Mouse (Mus musculus): ENCODE data around the gene Ltbp1.
"Not testable (repeated sequence)": the region's sequence is repeated elsewhere in the genome, so short reads cannot be mapped to it uniquely, and the experiment has no call there.

The Ltbp1 gene

DNA sequence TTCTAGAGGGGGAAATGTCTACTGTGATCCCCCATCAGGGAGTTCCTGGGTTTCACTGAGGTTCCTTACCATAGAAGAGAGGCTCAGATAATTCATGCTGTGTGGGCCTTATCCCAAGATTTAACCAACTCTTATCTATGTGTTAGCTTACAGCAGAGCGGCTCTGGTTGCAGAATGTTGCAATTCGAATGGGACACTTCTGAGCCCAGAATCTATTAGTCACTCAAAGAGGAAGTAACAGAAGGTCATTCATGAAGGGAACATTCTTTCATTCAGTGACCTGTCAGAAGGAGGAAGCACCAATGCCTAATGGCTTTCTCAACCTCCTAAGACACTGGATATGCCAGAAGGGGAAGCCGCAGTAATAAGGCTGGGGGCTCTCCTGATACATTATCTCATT, 114.1 kb downstream of the Ltbp1 start:
- no peak for DNase-seq

- DNase-seq, result peak in 1 of 2 experiments; percentile 22
Observed at GRCm38 (mm10) chr17:75120071-75120470, 114.7 kb downstream of the Ltbp1 start.

- DNase-seq, result no peak
Observed at GRCm38 (mm10) chr17:75122584-75123282, 117.4 kb downstream of the Ltbp1 start.

DNA sequence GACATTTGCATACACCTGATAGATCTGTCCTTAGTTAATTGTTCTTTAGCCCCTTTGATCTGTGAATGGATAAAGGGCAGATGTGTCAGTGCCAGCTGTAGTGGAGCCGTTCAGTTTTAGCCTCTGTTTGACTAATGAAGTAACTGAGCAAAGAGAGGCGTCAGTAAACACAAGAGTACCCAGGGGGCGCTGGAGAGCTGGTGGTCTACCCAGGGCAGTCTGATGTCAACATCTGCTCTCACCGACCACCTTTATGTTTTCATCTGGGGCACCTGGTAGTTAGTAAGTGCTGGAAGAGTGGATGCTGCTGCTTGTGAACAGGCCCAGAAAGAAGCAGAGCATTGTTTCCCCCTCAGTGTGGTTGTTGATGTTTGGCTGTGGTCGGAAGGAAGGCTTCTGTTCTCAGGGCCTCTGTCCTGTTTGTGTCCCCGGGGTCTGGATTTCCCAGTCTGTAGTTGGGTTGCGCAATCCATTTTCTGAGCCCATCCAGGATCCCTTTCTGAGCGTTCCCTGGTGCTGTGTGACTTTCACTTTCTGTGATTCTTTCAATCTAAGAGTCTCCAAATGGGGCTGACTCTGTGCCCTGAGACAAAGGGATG, 123.1 kb downstream of the Ltbp1 start:
- peak; percentile 8 to 13 for DNase-seq

DNA sequence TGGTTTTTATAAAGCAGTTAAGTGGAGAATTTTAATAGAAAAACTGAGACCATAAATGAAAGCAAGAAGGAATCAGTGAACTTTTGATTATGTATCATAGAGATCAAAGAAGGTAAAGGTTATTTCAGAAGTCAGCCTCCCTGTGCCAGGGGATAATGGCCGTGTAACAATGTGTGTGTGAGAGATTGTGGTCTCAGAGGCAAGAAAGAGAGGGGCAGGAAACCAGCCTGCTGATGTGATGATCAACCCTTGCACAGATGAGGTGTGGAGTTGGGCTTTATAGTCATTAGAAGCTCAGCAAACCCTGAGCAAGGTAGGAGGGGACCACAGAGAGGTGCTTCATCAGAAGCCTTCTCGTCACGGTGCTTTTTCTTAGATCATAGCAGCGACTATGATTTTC, 128.6 kb downstream of the Ltbp1 start:
- no peak for DNase-seq

GRCm38 (mm10) chr17:75139731-75140130, 134.4 kb downstream of the Ltbp1 start:
- DNase-seq, result no peak

DNA sequence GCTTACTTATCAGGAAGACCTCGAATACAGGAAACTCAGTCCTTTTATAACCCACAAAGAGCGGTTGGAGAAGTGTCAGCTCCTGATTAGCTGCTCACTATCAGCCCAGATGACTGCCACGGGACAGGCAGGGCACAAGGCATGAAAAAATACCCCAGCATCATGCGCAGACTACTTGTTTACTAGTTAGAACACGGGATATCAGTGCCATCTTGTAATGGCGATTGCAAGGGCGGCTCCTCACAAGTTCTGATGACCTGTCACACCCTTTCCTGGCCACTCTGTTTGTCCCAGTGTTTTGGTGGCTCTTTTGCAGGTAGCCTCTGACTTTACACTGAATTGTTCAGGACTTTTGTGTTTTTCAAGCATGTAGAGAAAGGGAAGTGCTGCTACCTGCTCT, 137.5 kb downstream of the Ltbp1 start:
- DNase-seq, result not testable (repeated sequence)

- no peak for DNase-seq
Observed at GRCm38 (mm10) chr17:75143927-75144326, 138.6 kb downstream of the Ltbp1 start.

GRCm38 (mm10) chr17:75147218-75147617, 141.8 kb downstream of the Ltbp1 start:
- no peak for DNase-seq

DNA sequence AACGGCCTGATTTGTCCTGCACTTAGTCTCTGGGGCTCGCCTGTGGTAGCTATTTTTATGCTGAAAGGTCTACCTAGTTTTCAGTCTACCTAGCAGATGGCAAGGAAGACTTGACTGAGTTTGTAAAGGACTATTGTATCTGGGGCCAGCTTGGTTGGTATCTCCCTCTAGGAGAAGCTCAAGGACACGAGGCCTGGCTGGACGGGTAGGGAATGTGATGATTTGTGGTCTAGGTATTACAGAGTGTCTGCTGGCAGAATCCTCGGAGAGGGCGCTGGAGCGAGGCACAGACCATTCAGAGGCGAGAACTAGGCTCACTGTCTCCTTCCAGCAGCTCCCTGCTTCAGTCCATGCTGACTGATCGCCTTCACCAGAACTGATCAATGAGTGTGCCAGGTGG, 146.4 kb downstream of the Ltbp1 start:
- no peak for DNase-seq

- no peak for DNase-seq
Observed at GRCm38 (mm10) chr17:75153088-75153487, 147.7 kb downstream of the Ltbp1 start.

GRCm38 (mm10) chr17:75158385-75158784, 153.0 kb downstream of the Ltbp1 start:
- no peak for DNase-seq

GRCm38 (mm10) chr17:75159066-75159787, 153.9 kb downstream of the Ltbp1 start:
- no peak for DNase-seq

GRCm38 (mm10) chr17:75161062-75161461, 155.7 kb downstream of the Ltbp1 start:
- DNase-seq, result no peak

GRCm38 (mm10) chr17:75161931-75162330, 156.6 kb downstream of the Ltbp1 start:
- no peak for DNase-seq

GRCm38 (mm10) chr17:75164566-75164965, 159.2 kb downstream of the Ltbp1 start:
- DNase-seq, result no peak

GRCm38 (mm10) chr17:75168572-75169200, 163.3 kb downstream of the Ltbp1 start:
- DNase-seq, result no peak

- no peak for DNase-seq
Observed at GRCm38 (mm10) chr17:75171659-75172058, 166.3 kb downstream of the Ltbp1 start.

DNA sequence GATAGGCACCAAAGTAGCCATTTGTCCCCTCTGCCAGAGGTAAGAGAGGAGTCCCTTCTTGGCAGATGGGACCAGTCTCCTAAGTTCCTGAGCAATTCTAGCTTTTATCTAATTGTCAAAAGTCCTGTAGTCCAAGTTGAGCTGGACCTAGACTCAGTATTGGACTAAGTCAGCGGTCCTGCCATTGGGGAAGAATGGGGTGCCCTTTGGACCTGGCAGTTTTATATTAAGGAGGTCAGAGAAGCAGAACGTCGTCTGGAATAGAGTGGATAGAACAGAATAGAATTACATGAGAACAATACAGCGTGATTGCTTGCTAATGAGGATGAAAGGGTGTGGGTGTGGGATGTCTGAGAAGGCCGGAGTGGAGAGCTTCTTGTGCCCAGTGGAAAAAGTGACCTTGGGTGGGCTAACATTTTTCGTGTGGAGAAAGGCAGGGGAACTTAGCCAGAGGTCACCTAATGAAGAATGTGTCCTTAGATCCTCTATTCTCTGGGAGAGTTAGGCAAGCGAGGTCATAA, 167.4 kb downstream of the Ltbp1 start:
- DNase-seq, result no peak

DNA sequence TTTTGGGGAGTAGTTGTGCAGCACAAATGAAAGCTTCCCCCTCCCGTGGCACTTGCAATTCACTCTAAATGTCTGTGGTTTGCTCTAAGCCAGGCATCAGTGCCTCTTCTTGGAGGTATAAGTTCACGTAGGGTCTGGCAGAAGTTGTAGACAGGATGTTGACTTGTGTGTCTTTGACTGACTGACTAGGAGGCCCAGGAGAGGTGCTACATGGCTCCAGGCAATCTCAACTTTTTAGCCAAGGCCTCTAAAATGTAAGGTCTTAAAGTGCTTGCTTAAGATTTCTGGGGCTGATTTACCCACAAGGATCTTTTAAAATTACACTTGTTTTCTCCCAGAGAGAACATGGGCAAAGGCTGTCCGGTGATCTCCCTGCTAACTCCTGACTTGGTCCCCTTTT, 169.1 kb downstream of the Ltbp1 start:
- DNase-seq, result no peak

- DNase-seq, result peak; percentile 16 to 18
Observed at GRCm38 (mm10) chr17:75177920-75178867, 172.8 kb downstream of the Ltbp1 start.

DNA sequence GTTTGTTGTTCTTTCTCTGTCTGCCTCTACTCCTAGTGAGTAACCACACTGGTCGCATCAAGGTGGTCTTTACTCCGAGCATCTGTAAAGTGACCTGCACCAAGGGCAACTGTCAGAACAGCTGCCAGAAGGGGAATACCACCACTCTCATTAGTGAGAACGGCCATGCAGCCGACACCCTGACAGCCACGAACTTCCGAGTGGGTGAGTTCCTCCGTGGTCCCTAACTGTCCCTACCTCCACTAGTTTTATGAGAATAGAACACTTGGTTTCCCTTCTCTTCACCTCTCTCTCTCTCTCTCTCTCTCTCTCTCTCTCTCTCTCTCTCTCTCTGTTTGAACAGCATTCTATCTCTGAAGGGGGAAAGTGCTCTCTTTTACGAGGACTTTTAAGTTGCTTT, 173.6 kb downstream of the Ltbp1 start:
- DNase-seq, result no peak
